Mouse (Mus musculus) neural tube, embryonic 12.5 days (tissue): ENCODE measurements at regions not wholly inside any gene's neighbourhood (a gene's known extent, or its start where the extent isn't known, plus 50 kb on each side); places are given as distances from the start of the nearest gene placed in this dataset.
A peak's percentile ranks its signal among the peaks of the same experiment; 100 is the strongest.

Experiments used
- ATAC-seq: fragments of 200-750 bp; cut with Nextera tagmentation; 2 replicates; pipeline ENCODE4 v1.8.0; 2017; ENCODE audit warnings: low read depth, mild to moderate bottlenecking, moderate TSS enrichment, moderate library complexity; ENCODE audit not compliant: low FRiP score
- H3K27ac ChIP-seq: fragments of 300-500 bp; sonication (generic); 2 replicates; pipeline ENCODE4 v1.5.1; 2016
- H3K27me3 ChIP-seq: fragments of 300-500 bp; sonication (generic); replicated peaks from 2 replicates; pipeline ENCODE4 v1.6.1; 2016; ENCODE audit warnings: mild to moderate bottlenecking
- H3K36me3 ChIP-seq: fragments of 300-500 bp; sonication (generic); 2 replicates; pipeline ENCODE4 v1.6.1; 2016; ENCODE audit warnings: mild to moderate bottlenecking
- H3K4me1 ChIP-seq: fragments of 300-500 bp; sonication (generic); 2 replicates; pipeline ENCODE4 v1.6.1; 2016
- H3K4me2 ChIP-seq: fragments of 300-500 bp; sonication (generic); replicated peaks from 2 replicates; pipeline ENCODE4 v1.6.1; 2016; ENCODE audit warnings: mild to moderate bottlenecking
- H3K4me3 ChIP-seq: fragments of 300-500 bp; sonication (generic); 2 replicates; pipeline ENCODE4 v1.5.1; 2016
- H3K9ac ChIP-seq: fragments of 300-500 bp; sonication (generic); 2 replicates; pipeline ENCODE4 v1.6.1; 2016; ENCODE audit warnings: mild to moderate bottlenecking
- H3K9me3 ChIP-seq: fragments of 300-500 bp; sonication (generic); 2 replicates; pipeline ENCODE4 v1.6.1; 2016; ENCODE audit warnings: mild to moderate bottlenecking
- WGBS: fragments of 180-500 bp; shearing (Covaris S2); methylation state at CpG from one replicate; pipeline ENCODE4 v1.1.7; 2016; 5-methylcytosine and 5-hydroxymethylcytosine counted together

GRCm38 (mm10) chr8:91872278-91873115 lies 70.6 kb upstream of the Irx3 start:
- H3K9ac ChIP-seq: no peak overlapping the region
- 4% methylated on average over 29 of the region's 29 CpGs for WGBS
- H3K27ac ChIP-seq: no peak overlapping the region
- H3K4me3 ChIP-seq: no peak overlapping the region
- peak overlapping the region; percentile 58 for H3K4me2 ChIP-seq
- H3K27me3 ChIP-seq: peaks cover 37% of the 10 kb centered on the region; the same call in 1 of the 2 replicates
- no peaks in the 10 kb centered on the region for H3K9me3 ChIP-seq
- H3K4me1 ChIP-seq: peaks cover 31% of the 10 kb centered on the region
- no peaks in the 10 kb centered on the region for H3K36me3 ChIP-seq
- ATAC-seq: peak; percentile 83

- peaks cover 29% of the 10 kb centered on the region for H3K4me1 ChIP-seq
- H3K4me3 ChIP-seq: no peak overlapping the region
- H3K9ac ChIP-seq: no peak overlapping the region
- WGBS: 2% methylated on average over 7 of the region's 7 CpGs
- H3K36me3 ChIP-seq: no peaks in the 10 kb centered on the region
- H3K27ac ChIP-seq: no peak overlapping the region
- peak overlapping the region; percentile 22 for H3K4me2 ChIP-seq
- H3K27me3 ChIP-seq: peaks cover 23% of the 10 kb centered on the region
- ATAC-seq: no peak; the same call in 1 of the 2 replicates
- no peaks in the 10 kb centered on the region for H3K9me3 ChIP-seq
These were observed 65.2 kb upstream of the Irx3 start for GRCm38 (mm10) chr8:91867069-91867468.

GRCm38 (mm10) chr8:91866076-91866475 lies 64.2 kb upstream of the Irx3 start:
- no peak overlapping the region for H3K4me3 ChIP-seq
- H3K4me2 ChIP-seq: no peak overlapping the region
- 28% methylated on average over 7 of the region's 7 CpGs for WGBS
- H3K4me1 ChIP-seq: peaks cover 21% of the 10 kb centered on the region
- peaks cover 26% of the 10 kb centered on the region for H3K27me3 ChIP-seq
- H3K27ac ChIP-seq: no peak overlapping the region
- no peak for ATAC-seq
- H3K9ac ChIP-seq: no peak overlapping the region
- no peaks in the 10 kb centered on the region for H3K36me3 ChIP-seq
- H3K9me3 ChIP-seq: no peaks in the 10 kb centered on the region

- ATAC-seq: peak; percentile 25; the same call in 1 of the 2 replicates
- H3K4me1 ChIP-seq: peaks cover 21% of the 10 kb centered on the region
- no peak overlapping the region for H3K27ac ChIP-seq
- H3K4me2 ChIP-seq: no peak overlapping the region
- peaks cover 28% of the 10 kb centered on the region for H3K27me3 ChIP-seq
- no peak overlapping the region for H3K9ac ChIP-seq
- WGBS: 4% methylated on average over 10 of the region's 10 CpGs
- H3K9me3 ChIP-seq: no peaks in the 10 kb centered on the region
- no peak overlapping the region for H3K4me3 ChIP-seq
- H3K36me3 ChIP-seq: no peaks in the 10 kb centered on the region
These were observed 63.5 kb upstream of the Irx3 start for GRCm38 (mm10) chr8:91865361-91865760.

GRCm38 (mm10) chr8:91863505-91863904 lies 61.6 kb upstream of the Irx3 start:
- Histone ChIP-seq H3K4me3 (no peak overlapping the region), H3K9ac (no peak overlapping the region), H3K4me2 (no peak overlapping the region), H3K27me3 (peaks cover 20% of the 10 kb centered on the region), H3K27ac (no peak overlapping the region), H3K4me1 (peaks cover 21% of the 10 kb centered on the region), H3K9me3 (no peaks in the 10 kb centered on the region), H3K36me3 (no peaks in the 10 kb centered on the region)
- ATAC-seq: no peak
- WGBS: 19% methylated on average over 4 of the region's 4 CpGs

- WGBS: 31% methylated on average over 14 of the region's 14 CpGs
- H3K36me3 ChIP-seq: no peaks in the 10 kb centered on the region
- no peak overlapping the region for H3K4me3 ChIP-seq
- H3K4me1 ChIP-seq: peaks cover 5% of the 10 kb centered on the region; the same call in 1 of the 2 replicates
- H3K27me3 ChIP-seq: peaks cover 18% of the 10 kb centered on the region; the same call in 1 of the 2 replicates
- no peak for ATAC-seq
- H3K9me3 ChIP-seq: no peaks in the 10 kb centered on the region
- no peak overlapping the region for H3K27ac ChIP-seq
- H3K4me2 ChIP-seq: no peak overlapping the region
- H3K9ac ChIP-seq: no peak overlapping the region
These were observed 54.0 kb upstream of the Irx3 start for GRCm38 (mm10) chr8:91855881-91856280.

GRCm38 (mm10) chr8:91854369-91854768 lies 52.5 kb upstream of the Irx3 start:
- Histone ChIP-seq H3K4me3 (no peak overlapping the region), H3K27ac (no peak overlapping the region), H3K27me3 (peaks cover 14% of the 10 kb centered on the region; the same call in 1 of the 2 replicates), H3K4me2 (no peak overlapping the region), H3K36me3 (no peaks in the 10 kb centered on the region), H3K9me3 (no peaks in the 10 kb centered on the region), H3K4me1 (peaks cover 5% of the 10 kb centered on the region; the same call in 1 of the 2 replicates), H3K9ac (no peak overlapping the region)
- no peak for ATAC-seq
- 77% methylated on average over 4 of the region's 4 CpGs for WGBS

- no peak overlapping the region for H3K27ac ChIP-seq
- peaks cover 14% of the 10 kb centered on the region; the same call in 1 of the 2 replicates for H3K27me3 ChIP-seq
- H3K9ac ChIP-seq: no peak overlapping the region
- no peaks in the 10 kb centered on the region for H3K9me3 ChIP-seq
- ATAC-seq: no peak
- H3K4me1 ChIP-seq: peaks cover 5% of the 10 kb centered on the region; the same call in 1 of the 2 replicates
- 33% methylated on average over 2 of the region's 2 CpGs for WGBS
- H3K4me2 ChIP-seq: no peak overlapping the region
- no peak overlapping the region for H3K4me3 ChIP-seq
- H3K36me3 ChIP-seq: no peaks in the 10 kb centered on the region
These were observed 51.9 kb upstream of the Irx3 start for GRCm38 (mm10) chr8:91853803-91854202.

- 72% methylated on average over 4 of the region's 4 CpGs for WGBS
- Histone ChIP-seq H3K9me3 (no peaks in the 10 kb centered on the region), H3K36me3 (no peaks in the 10 kb centered on the region), H3K27me3 (peaks cover 13% of the 10 kb centered on the region; the same call in 1 of the 2 replicates), H3K27ac (no peak overlapping the region), H3K4me1 (peaks cover 5% of the 10 kb centered on the region; the same call in 1 of the 2 replicates), H3K9ac (no peak overlapping the region), H3K4me3 (no peak overlapping the region), H3K4me2 (no peak overlapping the region)
- ATAC-seq: no peak
These were observed 51.5 kb upstream of the Irx3 start for GRCm38 (mm10) chr8:91853336-91853735.
